Mouse (Mus musculus): ENCODE results near the gene Ncdn.

Ncdn gene

GRCm38 (mm10) chr4:126706630-126707438, 46.4 kb downstream of the Ncdn start:
- no peak for DNase-seq

GRCm38 (mm10) chr4:126696908-126697307, 56.3 kb downstream of the Ncdn start:
- no peak for DNase-seq

Measured in lung, postnatal 36 days (tissue).